Mouse (Mus musculus): ENCODE results near the gene Gm9046. TPM values are rescaled to one million over a fixed set of nuclear protein-coding genes. Genes with fewer than 3 reads are reported as not detected.
"Not testable (repeated sequence)": the region's sequence is repeated elsewhere in the genome, so short reads cannot be mapped to it uniquely, and the experiment has no call there.

Gene Gm9046
- polyA plus RNA-seq (2014; fragmentation: Nextera tagmentation; extraction: Ambion mirVana): not detected in 2 replicates

- H3K9ac ChIP-seq (replicated peaks; ENCODE audit: low read length); H3K4me2 ChIP-seq (ENCODE audit: low read length); H3K4me1 ChIP-seq (ENCODE audit: control insufficient read depth, insufficient read depth, low read length); H3K9me3 ChIP-seq (ENCODE audit: control insufficient read depth, low read length); H3K27ac ChIP-seq (replicated peaks; ENCODE audit: low read depth, low read length); H3K36me3 ChIP-seq (ENCODE audit: control insufficient read depth, insufficient read depth, low read length); ATAC-seq (ENCODE audit: low FRiP score, low TSS enrichment); H3K4me3 ChIP-seq (replicated peaks; ENCODE audit: low read depth, low read length); H3K27me3 ChIP-seq (ENCODE audit: control insufficient read depth, insufficient read depth, low read length); DNase-seq: not testable (repeated sequence)
- WGBS: no CpG with 5 or more reads among the region's 14 CpGs
These were observed at the start of gene Gm9046 for GRCm38 (mm10) chr10:118343155-118343554. TSS of gene Gm9046 (minus strand) at chr10:118343255.

DNA sequence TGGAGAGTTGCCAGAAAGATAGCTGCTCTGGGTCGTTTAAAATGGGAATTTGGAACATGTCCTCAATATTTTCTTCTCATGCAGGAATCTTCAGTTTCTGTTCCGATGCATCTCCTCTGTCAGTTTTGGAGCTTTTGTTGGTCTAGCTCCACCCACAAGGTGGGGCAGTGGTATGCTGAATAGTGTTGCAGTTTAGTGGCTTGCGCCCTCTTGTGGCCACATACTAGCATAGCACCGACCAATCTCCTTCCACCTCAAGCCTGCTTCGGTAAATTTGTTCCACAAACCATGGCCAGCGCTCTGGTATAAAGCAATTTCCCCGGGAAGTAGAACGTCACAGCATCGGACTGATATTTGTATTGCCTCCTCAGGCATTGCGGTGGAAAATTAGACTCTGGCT lies 27.4 kb upstream of the Gm9046 start:
- no peak overlapping the region; the same call in 1 of the 2 replicates for H3K9ac ChIP-seq (replicated peaks; ENCODE audit: low read length)
- 6% methylated on average over 10 of the region's 10 CpGs for WGBS
- H3K4me1 ChIP-seq (ENCODE audit: control insufficient read depth, insufficient read depth, low read length): no peaks in the 10 kb centered on the region
- DNase-seq (peak; percentile 95), ATAC-seq (ENCODE audit: low FRiP score, low TSS enrichment) (peak; percentile 89)
- no peaks in the 10 kb centered on the region for H3K9me3 ChIP-seq (ENCODE audit: control insufficient read depth, low read length)
- peak overlapping the region; percentile 45 for H3K4me2 ChIP-seq (ENCODE audit: low read length)
- no peaks in the 10 kb centered on the region for H3K27me3 ChIP-seq (ENCODE audit: control insufficient read depth, insufficient read depth, low read length)
- H3K4me3 ChIP-seq (replicated peaks; ENCODE audit: low read depth, low read length): no peak overlapping the region
- H3K27ac ChIP-seq (replicated peaks; ENCODE audit: low read depth, low read length): no peak overlapping the region
- no peaks in the 10 kb centered on the region for H3K36me3 ChIP-seq (ENCODE audit: control insufficient read depth, insufficient read depth, low read length)

DNA sequence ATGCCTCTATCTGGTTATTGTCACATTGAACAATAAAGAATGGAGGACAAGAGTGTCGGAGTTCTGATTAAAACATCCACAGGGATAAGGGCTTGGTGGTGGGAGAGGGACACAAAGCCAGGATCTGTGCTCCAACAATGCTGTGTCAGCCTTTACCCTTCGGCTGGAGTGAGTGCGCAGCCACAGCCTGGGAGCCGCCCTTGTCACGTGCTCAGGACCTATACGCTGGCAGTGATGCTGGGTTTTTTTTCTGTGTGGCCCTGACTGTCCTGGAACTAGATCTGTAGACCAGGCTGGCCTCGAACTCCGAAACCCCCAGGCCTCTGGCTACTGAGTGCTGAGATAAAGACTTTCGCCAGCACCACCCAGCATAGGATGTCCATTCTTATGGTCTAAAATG lies 26.5 kb upstream of the Gm9046 start:
- H3K4me1 ChIP-seq (ENCODE audit: control insufficient read depth, insufficient read depth, low read length): no peaks in the 10 kb centered on the region
- no peak overlapping the region for H3K27ac ChIP-seq (replicated peaks; ENCODE audit: low read depth, low read length)
- WGBS: 75% methylated on average over 9 of the region's 9 CpGs
- no peak overlapping the region for H3K9ac ChIP-seq (replicated peaks; ENCODE audit: low read length)
- DNase-seq (no peak), ATAC-seq (ENCODE audit: low FRiP score, low TSS enrichment) (no peak)
- no peaks in the 10 kb centered on the region for H3K27me3 ChIP-seq (ENCODE audit: control insufficient read depth, insufficient read depth, low read length)
- no peak overlapping the region for H3K4me3 ChIP-seq (replicated peaks; ENCODE audit: low read depth, low read length)
- no peaks in the 10 kb centered on the region for H3K36me3 ChIP-seq (ENCODE audit: control insufficient read depth, insufficient read depth, low read length)
- no peaks in the 10 kb centered on the region for H3K9me3 ChIP-seq (ENCODE audit: control insufficient read depth, low read length)
- no peak overlapping the region for H3K4me2 ChIP-seq (ENCODE audit: low read length)

DNA sequence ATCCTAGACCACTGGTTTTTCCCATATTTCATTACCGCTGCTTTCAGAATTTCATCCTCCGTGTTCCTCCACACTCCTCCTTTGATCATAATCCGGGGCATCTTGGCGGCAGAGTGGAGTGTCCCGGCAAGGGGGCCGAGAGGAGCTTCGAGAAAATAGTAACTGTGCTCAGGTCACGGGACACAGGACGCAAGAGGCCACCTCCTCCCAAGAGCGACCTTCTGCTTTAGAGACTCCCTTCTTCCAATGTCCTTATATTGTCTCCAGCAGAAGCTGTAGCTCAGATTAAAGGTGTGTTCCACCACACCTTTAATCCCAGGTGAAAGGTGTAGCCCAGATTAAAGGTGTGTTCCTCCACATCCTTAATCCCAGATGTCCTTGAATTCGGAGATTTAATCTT lies 10.9 kb upstream of the Gm9046 start, which contains the start of gene Gm9049:
Gene Gm9049, minus strand, starts transcription at position 101 of the 400 bp plus-strand sequence.
- not testable (repeated sequence) for H3K4me2 ChIP-seq (ENCODE audit: low read length); H3K4me3 ChIP-seq (replicated peaks; ENCODE audit: low read depth, low read length); H3K36me3 ChIP-seq (ENCODE audit: control insufficient read depth, insufficient read depth, low read length); H3K27ac ChIP-seq (replicated peaks; ENCODE audit: low read depth, low read length); DNase-seq; H3K9me3 ChIP-seq (ENCODE audit: control insufficient read depth, low read length); H3K27me3 ChIP-seq (ENCODE audit: control insufficient read depth, insufficient read depth, low read length); H3K4me1 ChIP-seq (ENCODE audit: control insufficient read depth, insufficient read depth, low read length); ATAC-seq (ENCODE audit: low FRiP score, low TSS enrichment); H3K9ac ChIP-seq (replicated peaks; ENCODE audit: low read length)
- 86% methylated on average over 1 of the region's 11 CpGs for WGBS

DNA sequence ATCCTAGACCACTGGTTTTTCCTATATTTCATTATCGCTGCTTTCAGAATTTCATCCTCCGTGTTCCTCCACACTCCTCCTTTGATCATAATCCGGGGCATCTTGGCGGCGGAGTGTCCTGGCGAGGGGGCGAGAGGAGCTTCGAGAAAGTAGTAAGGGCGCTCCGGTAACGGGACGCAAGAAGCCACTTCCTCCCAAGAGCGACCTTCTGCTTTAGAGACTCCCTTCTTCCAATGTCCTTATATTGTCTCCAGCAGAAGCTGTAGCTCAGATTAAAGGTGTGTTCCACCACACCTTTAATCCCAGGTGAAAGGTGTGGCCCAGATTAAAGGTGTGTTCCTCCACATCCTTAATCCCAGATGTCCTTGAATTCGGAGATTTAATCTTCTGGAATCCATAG lies 5.5 kb upstream of the Gm9046 start, which contains the start of gene Gm9048:
Gene Gm9048, minus strand, starts transcription at position 101 of the 400 bp plus-strand sequence.
- not testable (repeated sequence) for H3K9me3 ChIP-seq (ENCODE audit: control insufficient read depth, low read length); DNase-seq; ATAC-seq (ENCODE audit: low FRiP score, low TSS enrichment); H3K4me3 ChIP-seq (replicated peaks; ENCODE audit: low read depth, low read length); H3K27me3 ChIP-seq (ENCODE audit: control insufficient read depth, insufficient read depth, low read length); H3K9ac ChIP-seq (replicated peaks; ENCODE audit: low read length); H3K4me1 ChIP-seq (ENCODE audit: control insufficient read depth, insufficient read depth, low read length); H3K27ac ChIP-seq (replicated peaks; ENCODE audit: low read depth, low read length); H3K4me2 ChIP-seq (ENCODE audit: low read length); H3K36me3 ChIP-seq (ENCODE audit: control insufficient read depth, insufficient read depth, low read length)
- WGBS: 78% methylated on average over 1 of the region's 14 CpGs

DNA sequence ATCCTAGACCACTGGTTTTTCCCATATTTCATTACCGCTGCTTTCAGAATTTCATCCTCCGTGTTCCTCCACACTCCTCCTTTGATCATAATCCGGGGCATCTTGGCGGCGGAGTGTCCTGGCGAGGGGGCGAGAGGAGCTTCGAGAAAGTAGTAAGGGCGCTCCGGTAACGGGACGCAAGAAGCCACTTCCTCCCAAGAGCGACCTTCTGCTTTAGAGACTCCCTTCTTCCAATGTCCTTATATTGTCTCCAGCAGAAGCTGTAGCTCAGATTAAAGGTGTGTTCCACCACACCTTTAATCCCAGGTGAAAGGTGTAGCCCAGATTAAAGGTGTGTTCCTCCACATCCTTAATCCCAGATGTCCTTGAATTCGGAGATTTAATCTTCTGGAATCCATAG lies 5.3 kb downstream of the Gm9046 start, which contains the start of gene Gm9045:
Gene Gm9045, minus strand, starts transcription at position 101 of the 400 bp plus-strand sequence.
- not testable (repeated sequence) for H3K4me1 ChIP-seq (ENCODE audit: control insufficient read depth, insufficient read depth, low read length); DNase-seq; H3K4me2 ChIP-seq (ENCODE audit: low read length); H3K27ac ChIP-seq (replicated peaks; ENCODE audit: low read depth, low read length); H3K27me3 ChIP-seq (ENCODE audit: control insufficient read depth, insufficient read depth, low read length); H3K9me3 ChIP-seq (ENCODE audit: control insufficient read depth, low read length); H3K4me3 ChIP-seq (replicated peaks; ENCODE audit: low read depth, low read length); H3K9ac ChIP-seq (replicated peaks; ENCODE audit: low read length); ATAC-seq (ENCODE audit: low FRiP score, low TSS enrichment); H3K36me3 ChIP-seq (ENCODE audit: control insufficient read depth, insufficient read depth, low read length)
- no CpG with 5 or more reads among the region's 14 CpGs for WGBS

- not testable (repeated sequence) for H3K36me3 ChIP-seq (ENCODE audit: control insufficient read depth, insufficient read depth, low read length); H3K4me3 ChIP-seq (replicated peaks; ENCODE audit: low read depth, low read length); H3K4me1 ChIP-seq (ENCODE audit: control insufficient read depth, insufficient read depth, low read length); H3K27me3 ChIP-seq (ENCODE audit: control insufficient read depth, insufficient read depth, low read length); H3K4me2 ChIP-seq (ENCODE audit: low read length); DNase-seq; H3K27ac ChIP-seq (replicated peaks; ENCODE audit: low read depth, low read length); H3K9ac ChIP-seq (replicated peaks; ENCODE audit: low read length); H3K9me3 ChIP-seq (ENCODE audit: control insufficient read depth, low read length); ATAC-seq (ENCODE audit: low FRiP score, low TSS enrichment)
- no CpG with 5 or more reads among the region's 14 CpGs for WGBS
These were observed 10.7 kb downstream of the Gm9046 start, which contains the start of gene Gm9044 for GRCm38 (mm10) chr10:118332308-118332707. TSS of gene Gm9044 (minus strand) at chr10:118332408.

- not testable (repeated sequence) for H3K4me3 ChIP-seq (replicated peaks; ENCODE audit: low read depth, low read length); H3K4me1 ChIP-seq (ENCODE audit: control insufficient read depth, insufficient read depth, low read length); H3K27me3 ChIP-seq (ENCODE audit: control insufficient read depth, insufficient read depth, low read length); DNase-seq; H3K4me2 ChIP-seq (ENCODE audit: low read length); H3K36me3 ChIP-seq (ENCODE audit: control insufficient read depth, insufficient read depth, low read length); H3K9ac ChIP-seq (replicated peaks; ENCODE audit: low read length); H3K27ac ChIP-seq (replicated peaks; ENCODE audit: low read depth, low read length); H3K9me3 ChIP-seq (ENCODE audit: control insufficient read depth, low read length); ATAC-seq (ENCODE audit: low FRiP score, low TSS enrichment)
- no CpG with 5 or more reads among the region's 11 CpGs for WGBS
These were observed 16.2 kb downstream of the Gm9046 start, which contains the start of gene Gm9040 for GRCm38 (mm10) chr10:118326869-118327268. TSS of gene Gm9040 (minus strand) at chr10:118326969.

- ATAC-seq (ENCODE audit: low FRiP score, low TSS enrichment) (no peak), DNase-seq (no peak)
- H3K9ac ChIP-seq (replicated peaks; ENCODE audit: low read length): no peak overlapping the region
- H3K4me1 ChIP-seq (ENCODE audit: control insufficient read depth, insufficient read depth, low read length): no peaks in the 10 kb centered on the region
- WGBS: 89% methylated on average over 8 of the region's 8 CpGs
- H3K4me3 ChIP-seq (replicated peaks; ENCODE audit: low read depth, low read length): no peak overlapping the region
- no peaks in the 10 kb centered on the region for H3K36me3 ChIP-seq (ENCODE audit: control insufficient read depth, insufficient read depth, low read length)
- no peak overlapping the region for H3K27ac ChIP-seq (replicated peaks; ENCODE audit: low read depth, low read length)
- no peaks in the 10 kb centered on the region for H3K27me3 ChIP-seq (ENCODE audit: control insufficient read depth, insufficient read depth, low read length)
- no peak overlapping the region for H3K4me2 ChIP-seq (ENCODE audit: low read length)
- H3K9me3 ChIP-seq (ENCODE audit: control insufficient read depth, low read length): no peaks in the 10 kb centered on the region
These were observed 24.0 kb downstream of the Gm9046 start for GRCm38 (mm10) chr10:118319024-118319423.
